Mouse (Mus musculus) testis, postnatal 14 days (tissue): ENCODE results near the gene Gm11238.
"Not testable (repeated sequence)": the region's sequence is repeated elsewhere in the genome, so short reads cannot be mapped to it uniquely, and the experiment has no call there.

Experiments
- DNase-seq: peaks from one replicate; pipeline ENCODE4 v3.0.0; 2021; ENCODE audit warnings: low spot score

Gene Gm11238

DNA sequence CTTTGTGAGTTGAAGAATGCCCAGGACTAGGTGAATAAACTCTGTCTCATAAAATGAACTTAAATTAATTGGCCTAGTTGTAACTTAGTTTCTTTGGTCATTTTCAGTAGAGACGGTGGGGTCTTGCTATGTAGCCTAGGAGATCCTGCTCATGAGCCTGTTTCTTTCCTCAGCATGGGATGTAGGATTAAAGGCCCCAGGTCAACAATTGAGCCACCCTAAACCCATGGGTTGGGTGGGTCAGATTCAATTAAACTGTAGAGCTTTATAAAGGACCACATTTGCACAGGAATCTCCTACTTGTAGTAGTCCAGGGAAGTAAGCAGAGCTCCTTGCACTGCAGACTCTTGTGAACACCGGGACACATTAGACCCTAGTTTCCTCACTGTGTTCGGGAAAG lies at the start of gene Gm11238:
Gene Gm11238, plus strand, starts transcription at position 301 of the 400 bp plus-strand sequence.
- not testable (repeated sequence) for DNase-seq

- DNase-seq, result no peak
These were observed 8.4 kb upstream of the Gm11238 start for GRCm38 (mm10) chr4:73599248-73599647.

DNA sequence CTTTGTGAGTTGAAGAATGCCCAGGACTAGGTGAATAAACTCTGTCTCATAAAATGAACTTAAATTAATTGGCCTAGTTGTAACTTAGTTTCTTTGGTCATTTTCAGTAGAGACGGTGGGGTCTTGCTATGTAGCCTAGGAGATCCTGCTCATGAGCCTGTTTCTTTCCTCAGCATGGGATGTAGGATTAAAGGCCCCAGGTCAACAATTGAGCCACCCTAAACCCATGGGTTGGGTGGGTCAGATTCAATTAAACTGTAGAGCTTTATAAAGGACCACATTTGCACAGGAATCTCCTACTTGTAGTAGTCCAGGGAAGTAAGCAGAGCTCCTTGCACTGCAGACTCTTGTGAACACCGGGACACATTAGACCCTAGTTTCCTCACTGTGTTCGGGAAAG lies 15.0 kb downstream of the Gm11238 start, which contains the start of gene Gm11237:
Gene Gm11237, plus strand, starts transcription at position 301 of the 400 bp plus-strand sequence.
- DNase-seq, result not testable (repeated sequence)

GRCm38 (mm10) chr4:73637821-73638220 lies 30.1 kb downstream of the Gm11238 start, which contains the start of gene Gm11236:
Gm11236 (plus strand) TSS chr4:73638121.
- DNase-seq, result not testable (repeated sequence)

DNA sequence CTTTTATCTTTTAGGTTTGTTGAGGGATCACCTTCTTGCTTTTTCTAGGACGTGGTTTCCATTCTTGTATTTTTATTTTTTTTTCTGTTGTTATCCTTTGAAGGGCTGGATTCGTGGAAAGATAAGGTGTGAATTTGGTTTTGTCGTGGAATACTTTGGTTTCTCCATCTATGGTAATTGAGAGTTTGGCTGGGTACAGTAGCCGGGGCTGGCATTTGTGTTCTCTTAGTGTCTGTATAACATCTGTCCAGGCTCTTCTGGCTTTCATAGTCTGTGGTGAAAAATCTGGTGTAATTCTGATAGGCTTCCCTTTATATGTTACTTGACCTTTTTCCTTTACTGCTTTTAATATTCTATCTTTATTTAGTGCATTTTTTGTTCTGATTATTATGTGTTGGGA lies 54.2 kb downstream of the Gm11238 start:
- DNase-seq, result not testable (repeated sequence)

- DNase-seq, result not testable (repeated sequence)
These were observed 60.4 kb downstream of the Gm11238 start, which contains the start of gene Gm11239 for GRCm38 (mm10) chr4:73668054-73668453. Gm11239 (plus strand) TSS chr4:73668354.

GRCm38 (mm10) chr4:73683216-73683615 lies 75.5 kb downstream of the Gm11238 start, which contains the start of gene Gm428:
Gm428 (plus strand) TSS chr4:73683516.
- DNase-seq, result not testable (repeated sequence)
